Mouse (Mus musculus) heart, embryonic 12.5 days (tissue): ENCODE data around the gene Dynlt1b. TPM values are rescaled to one million over a fixed set of nuclear protein-coding genes. Genes with fewer than 3 reads are reported as not detected.
"Not testable (repeated sequence)": the region's sequence is repeated elsewhere in the genome, so short reads cannot be mapped to it uniquely, and the experiment has no call there.

Source experiments
- ATAC-seq: fragments of 200-750 bp; cut with Nextera tagmentation; 2 replicates; pipeline ENCODE4 v1.8.0; 2017; ENCODE audit warnings: moderate TSS enrichment, moderate library complexity; ENCODE audit not compliant: insufficient number of reproducible peaks, low FRiP score
- H3K27ac ChIP-seq: fragments of 300-500 bp; sonication (generic); 2 replicates; pipeline ENCODE4 v1.5.1; 2016; ENCODE audit warnings: mild to moderate bottlenecking, moderate library complexity; ENCODE audit not compliant: poor library complexity, severe bottlenecking
- H3K27me3 ChIP-seq: fragments of 300-500 bp; sonication (generic); replicated peaks from 2 replicates; pipeline ENCODE4 v1.6.1; 2016; ENCODE audit warnings: mild to moderate bottlenecking, moderate library complexity
- H3K36me3 ChIP-seq: fragments of 300-500 bp; sonication (generic); 2 replicates; pipeline ENCODE4 v1.6.1; 2016; ENCODE audit warnings: mild to moderate bottlenecking, moderate library complexity
- H3K4me1 ChIP-seq: fragments of 300-500 bp; sonication (generic); replicated peaks from 2 replicates; pipeline ENCODE4 v1.6.1; 2016; ENCODE audit warnings: mild to moderate bottlenecking
- H3K4me2 ChIP-seq: fragments of 300-500 bp; sonication (generic); 2 replicates; pipeline ENCODE4 v1.6.1; 2016; ENCODE audit warnings: mild to moderate bottlenecking, moderate library complexity
- H3K4me3 ChIP-seq: fragments of 300-500 bp; sonication (generic); 2 replicates; pipeline ENCODE4 v1.5.1; 2016; ENCODE audit warnings: mild to moderate bottlenecking
- H3K9ac ChIP-seq: fragments of 300-500 bp; sonication (generic); 2 replicates; pipeline ENCODE4 v1.6.1; 2016; ENCODE audit warnings: mild to moderate bottlenecking, moderate library complexity
- H3K9me3 ChIP-seq: fragments of 300-500 bp; sonication (generic); replicated peaks from 2 replicates; pipeline ENCODE4 v1.6.1; 2016; ENCODE audit warnings: mild to moderate bottlenecking, moderate library complexity
- WGBS: fragments of 180-500 bp; shearing (Covaris S2); methylation state at CpG from one replicate; pipeline ENCODE4 v1.1.7; 2016; 5-methylcytosine and 5-hydroxymethylcytosine counted together
- polyA plus RNA-seq: library from polyadenylated mRNA; unstranded; fragments of >200 nt; fragmentation: Nextera tagmentation; extraction: Ambion mirVana; gene quantifications from 2 replicates; pipeline ENCODE4 v1.2.1, GENCODE M21; 2016

Gene Dynlt1b
- polyA plus RNA-seq, 1 experiment from 2014 or later: 418 TPM

- H3K4me1 ChIP-seq: peaks cover 11% of the 10 kb centered on the region
- H3K27me3 ChIP-seq, H3K9me3 ChIP-seq, H3K9ac ChIP-seq, H3K36me3 ChIP-seq, H3K27ac ChIP-seq, H3K4me3 ChIP-seq, H3K4me2 ChIP-seq: not testable (repeated sequence)
- 28% methylated on average over 9 of the region's 13 CpGs for WGBS
- peak; percentile 37; the same call in 1 of the 2 replicates for ATAC-seq
Observed at GRCm38 (mm10) chr17:6399281-6400096, 30.4 kb upstream of the Dynlt1b start.

- not testable (repeated sequence) for H3K4me3 ChIP-seq, H3K9ac ChIP-seq, H3K27me3 ChIP-seq, H3K4me2 ChIP-seq, H3K27ac ChIP-seq, H3K36me3 ChIP-seq, H3K9me3 ChIP-seq
- WGBS: 73% methylated on average over 4 of the region's 4 CpGs
- 0 out of 2 replicates have a peak, but pooled peaks have one; percentile 41 for ATAC-seq
- H3K4me1 ChIP-seq: peaks cover 11% of the 10 kb centered on the region
Observed at GRCm38 (mm10) chr17:6400097-6400489, 29.8 kb upstream of the Dynlt1b start.

GRCm38 (mm10) chr17:6404493-6404892 is 25.4 kb upstream of the Dynlt1b start:
- H3K36me3 ChIP-seq, H3K27me3 ChIP-seq, H3K4me3 ChIP-seq, H3K4me1 ChIP-seq, H3K4me2 ChIP-seq, H3K9ac ChIP-seq, H3K9me3 ChIP-seq, H3K27ac ChIP-seq, ATAC-seq: not testable (repeated sequence)
- WGBS: 57% methylated on average over 1 of the region's 1 CpGs

GRCm38 (mm10) chr17:6406972-6407371 is 22.9 kb upstream of the Dynlt1b start:
- not testable (repeated sequence) for H3K4me2 ChIP-seq, H3K9me3 ChIP-seq, H3K27me3 ChIP-seq, H3K9ac ChIP-seq, H3K4me3 ChIP-seq, ATAC-seq, H3K36me3 ChIP-seq, H3K4me1 ChIP-seq, H3K27ac ChIP-seq
- WGBS: 74% methylated on average over 1 of the region's 2 CpGs

GRCm38 (mm10) chr17:6410713-6411213 is 19.1 kb upstream of the Dynlt1b start:
- not testable (repeated sequence) for H3K27ac ChIP-seq, H3K9ac ChIP-seq, H3K4me1 ChIP-seq, H3K4me2 ChIP-seq, H3K27me3 ChIP-seq, ATAC-seq, H3K36me3 ChIP-seq, H3K4me3 ChIP-seq, H3K9me3 ChIP-seq
- WGBS: 49% methylated on average over 6 of the region's 6 CpGs

GRCm38 (mm10) chr17:6417118-6417517 is 12.8 kb upstream of the Dynlt1b start:
- not testable (repeated sequence) for H3K27me3 ChIP-seq, H3K36me3 ChIP-seq, H3K9ac ChIP-seq, ATAC-seq, H3K4me3 ChIP-seq, H3K4me1 ChIP-seq, H3K27ac ChIP-seq, H3K4me2 ChIP-seq, H3K9me3 ChIP-seq
- WGBS: 36% methylated on average over 6 of the region's 7 CpGs

GRCm38 (mm10) chr17:6420557-6420956 is 9.4 kb upstream of the Dynlt1b start:
- WGBS: 78% methylated on average over 1 of the region's 2 CpGs

GRCm38 (mm10) chr17:6421547-6422326 is 8.2 kb upstream of the Dynlt1b start:
- not testable (repeated sequence) for H3K4me1 ChIP-seq, H3K4me2 ChIP-seq, H3K27ac ChIP-seq, H3K27me3 ChIP-seq, H3K9ac ChIP-seq, H3K4me3 ChIP-seq, ATAC-seq, H3K36me3 ChIP-seq, H3K9me3 ChIP-seq
- 60% methylated on average over 13 of the region's 14 CpGs for WGBS

More at GRCm38 (mm10) chr17:6420557-6420956, 9.4 kb upstream of the Dynlt1b start:
- H3K4me3 ChIP-seq, ATAC-seq, H3K27me3 ChIP-seq, H3K27ac ChIP-seq, H3K4me2 ChIP-seq, H3K9ac ChIP-seq, H3K36me3 ChIP-seq, H3K9me3 ChIP-seq, H3K4me1 ChIP-seq: not testable (repeated sequence)

- H3K9ac ChIP-seq, H3K36me3 ChIP-seq, H3K27ac ChIP-seq, H3K4me2 ChIP-seq, H3K4me1 ChIP-seq, H3K9me3 ChIP-seq, H3K4me3 ChIP-seq, ATAC-seq, H3K27me3 ChIP-seq: not testable (repeated sequence)
- 47% methylated on average over 2 of the region's 2 CpGs for WGBS
Observed at GRCm38 (mm10) chr17:6422370-6422769, 7.5 kb upstream of the Dynlt1b start.

GRCm38 (mm10) chr17:6422805-6423204 is 7.1 kb upstream of the Dynlt1b start:
- not testable (repeated sequence) for H3K36me3 ChIP-seq, ATAC-seq

GRCm38 (mm10) chr17:6424294-6424980 is 5.5 kb upstream of the Dynlt1b start:
- not testable (repeated sequence) for H3K36me3 ChIP-seq, H3K4me3 ChIP-seq, H3K4me2 ChIP-seq, H3K4me1 ChIP-seq, H3K9ac ChIP-seq, H3K9me3 ChIP-seq, H3K27me3 ChIP-seq
- 46% methylated on average over 12 of the region's 12 CpGs for WGBS
- ATAC-seq: peak; percentile 54
- peak overlapping the region; percentile 43; the same call in 1 of the 2 replicates for H3K27ac ChIP-seq

More at GRCm38 (mm10) chr17:6422805-6423204, 7.1 kb upstream of the Dynlt1b start:
- not testable (repeated sequence) for H3K4me2 ChIP-seq, H3K4me1 ChIP-seq, H3K9ac ChIP-seq, H3K4me3 ChIP-seq, H3K27me3 ChIP-seq, H3K27ac ChIP-seq, H3K9me3 ChIP-seq
- 55% methylated on average over 3 of the region's 3 CpGs for WGBS
